Mouse (Mus musculus) erythroblast, embryonic 14.5 days (primary cell): ENCODE results near the gene Gls.

Source experiments
- GATA1 ChIP-seq: IDR thresholded peaks from 2 replicates; pipeline ENCODE4 v1.6.1; 2012; ENCODE audit warnings: low read length, inconsistent platforms, mixed read lengths
- TAL1 ChIP-seq: IDR thresholded peaks from 3 replicates; pipeline ENCODE4 v1.6.1; 2012; ENCODE audit warnings: low read length, inconsistent platforms, mixed read lengths

DNA sequence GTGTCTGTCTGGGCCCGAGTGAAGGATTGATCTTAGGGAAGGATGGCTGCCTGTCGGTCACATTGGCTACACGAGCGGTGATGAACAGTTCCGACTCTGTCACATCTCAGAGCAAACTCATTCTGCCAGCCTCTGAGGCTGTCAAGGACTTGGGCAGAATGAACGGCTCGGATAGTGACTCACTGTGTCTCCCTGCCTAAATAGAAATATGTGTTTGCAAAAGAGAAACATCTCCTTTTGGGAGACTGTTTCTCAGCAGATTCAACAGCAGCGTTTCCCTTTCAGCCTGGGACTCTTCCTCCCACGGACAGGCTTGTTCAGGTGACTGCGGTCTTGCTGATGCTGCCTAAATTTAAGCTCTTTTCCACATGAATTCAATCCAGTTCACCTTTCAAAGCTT is 76.7 kb downstream of the Gls start:
- no peak for TF ChIP-seq GATA1
- TF ChIP-seq TAL1: no peak
